Mouse (Mus musculus): Measurements from ENCODE around the gene Nid2. TPM values are rescaled to one million over a fixed set of nuclear protein-coding genes. Genes with fewer than 3 reads are reported as not detected.

Nid2 gene
- polyA plus RNA-seq, 1 experiment: 0.15 TPM

DNA sequence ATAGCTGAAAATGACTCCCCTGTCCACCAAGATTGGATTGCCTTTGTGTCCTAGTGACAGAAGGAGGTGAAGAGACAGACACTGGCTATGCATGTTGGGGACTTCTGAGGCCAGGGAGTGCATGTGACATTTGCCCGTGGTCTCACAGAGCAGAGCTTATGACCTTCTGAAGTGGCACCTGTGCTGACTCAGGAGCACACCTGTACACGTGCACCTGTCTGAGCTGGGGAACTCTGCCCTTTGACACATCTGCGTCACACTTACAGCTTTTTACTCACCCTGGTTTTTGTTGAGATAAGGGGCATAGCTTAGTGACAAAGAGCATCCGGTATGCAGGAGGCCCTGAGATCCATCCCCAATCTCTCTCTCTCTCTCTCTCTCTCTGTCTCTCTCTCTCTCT is 24.4 kb downstream of the Nid2 start:
- Histone ChIP-seq H3K36me3 (replicated peaks; ENCODE audit: low read length) (no peaks in the 10 kb centered on the region), H3K4me3 (replicated peaks) (no peak overlapping the region), H3K27me3 (replicated peaks) (peaks cover 5% of the 10 kb centered on the region), H3K4me1 (peaks cover 28% of the 10 kb centered on the region), H3K9me3 (peaks cover 14% of the 10 kb centered on the region)
- TF ChIP-seq GATA1 (IDR thresholded peaks at IDR 0.05; ENCODE audit: borderline replicate concordance, low read length): no peak
- no peak for TF ChIP-seq FLI1 (IDR thresholded peaks at IDR 0.05; ENCODE audit: low read length)

DNA sequence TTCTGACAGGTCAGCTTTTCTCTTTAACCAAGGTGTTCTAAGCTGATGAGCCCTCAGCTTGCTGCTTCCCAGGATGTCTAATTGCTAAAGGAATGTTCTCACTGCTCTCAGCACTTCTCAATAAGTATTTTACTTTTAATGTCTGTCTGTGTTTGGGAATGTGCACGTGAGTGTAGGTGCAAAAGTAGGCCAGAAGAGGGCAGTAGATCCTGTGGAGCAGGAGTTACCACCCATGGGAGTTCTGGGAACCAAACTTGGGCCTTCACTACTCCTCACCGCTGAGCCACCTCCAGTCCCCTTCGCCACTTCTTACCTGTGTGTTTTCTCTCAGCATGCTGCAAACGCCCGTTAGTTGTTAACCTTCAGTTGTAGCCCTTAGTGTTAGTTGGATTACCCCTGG is 25.1 kb downstream of the Nid2 start:
- Histone ChIP-seq H3K4me1 (peaks cover 22% of the 10 kb centered on the region), H3K9me3 (peaks cover 14% of the 10 kb centered on the region), H3K4me3 (replicated peaks) (no peak overlapping the region), H3K27me3 (replicated peaks) (peaks cover 7% of the 10 kb centered on the region), H3K36me3 (replicated peaks; ENCODE audit: low read length) (no peaks in the 10 kb centered on the region)
- TF ChIP-seq FLI1 (IDR thresholded peaks at IDR 0.05; ENCODE audit: low read length): no peak
- TF ChIP-seq GATA1 (IDR thresholded peaks at IDR 0.05; ENCODE audit: borderline replicate concordance, low read length): no peak

DNA sequence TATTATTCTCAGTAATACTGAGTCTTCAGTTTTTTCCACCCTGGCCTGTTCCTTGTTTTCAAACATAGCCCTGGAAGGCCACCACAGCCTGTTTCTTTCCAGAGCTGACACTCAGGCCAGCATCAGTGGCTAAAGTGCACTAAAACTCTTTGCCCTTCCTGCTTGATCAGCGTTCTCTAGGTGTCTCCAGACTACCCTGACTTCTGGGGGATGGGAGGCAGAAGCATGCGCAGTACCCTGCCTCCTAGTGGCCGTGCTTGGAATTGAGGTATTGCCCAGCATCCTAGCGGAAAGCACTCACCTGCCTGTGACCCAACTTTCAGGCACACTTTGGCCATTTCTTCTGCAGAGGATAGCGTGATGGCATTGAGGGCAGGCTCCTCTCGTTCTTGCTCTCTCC is 25.8 kb downstream of the Nid2 start:
- TF ChIP-seq FLI1 (IDR thresholded peaks at IDR 0.05; ENCODE audit: low read length) (no peak), GATA1 (IDR thresholded peaks at IDR 0.05; ENCODE audit: borderline replicate concordance, low read length) (no peak)
- peaks cover 7% of the 10 kb centered on the region for H3K27me3 ChIP-seq (replicated peaks)
- no peak overlapping the region for H3K4me3 ChIP-seq (replicated peaks)
- H3K36me3 ChIP-seq (replicated peaks; ENCODE audit: low read length): no peaks in the 10 kb centered on the region
- peaks cover 14% of the 10 kb centered on the region for H3K9me3 ChIP-seq
- H3K4me1 ChIP-seq: peaks cover 16% of the 10 kb centered on the region

DNA sequence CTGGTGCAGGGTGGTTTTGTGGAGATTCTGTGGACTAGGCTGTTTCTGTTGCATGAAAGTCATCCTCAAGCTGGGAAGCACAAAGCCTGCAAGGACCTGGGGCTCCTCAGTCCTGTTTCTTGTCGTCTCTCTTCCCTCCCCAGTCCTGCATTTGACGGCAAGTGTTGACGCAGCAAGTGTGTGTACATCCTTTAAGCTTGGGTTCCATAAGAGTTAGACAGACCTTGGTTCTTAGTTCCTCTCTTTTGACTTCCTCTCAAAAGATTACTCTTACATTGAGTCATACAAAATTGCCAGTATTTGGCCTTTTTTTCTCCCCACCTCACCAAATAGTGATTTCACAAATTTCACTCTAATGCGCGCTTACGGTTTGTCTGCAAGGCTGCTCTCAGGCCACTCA is 26.3 kb downstream of the Nid2 start:
- peaks cover 7% of the 10 kb centered on the region for H3K27me3 ChIP-seq (replicated peaks)
- no peaks in the 10 kb centered on the region for H3K36me3 ChIP-seq (replicated peaks; ENCODE audit: low read length)
- H3K4me1 ChIP-seq: peaks cover 11% of the 10 kb centered on the region
- no peak for TF ChIP-seq FLI1 (IDR thresholded peaks at IDR 0.05; ENCODE audit: low read length)
- no peak for TF ChIP-seq GATA1 (IDR thresholded peaks at IDR 0.05; ENCODE audit: borderline replicate concordance, low read length)
- H3K9me3 ChIP-seq: peaks cover 14% of the 10 kb centered on the region
- no peak overlapping the region for H3K4me3 ChIP-seq (replicated peaks)

DNA sequence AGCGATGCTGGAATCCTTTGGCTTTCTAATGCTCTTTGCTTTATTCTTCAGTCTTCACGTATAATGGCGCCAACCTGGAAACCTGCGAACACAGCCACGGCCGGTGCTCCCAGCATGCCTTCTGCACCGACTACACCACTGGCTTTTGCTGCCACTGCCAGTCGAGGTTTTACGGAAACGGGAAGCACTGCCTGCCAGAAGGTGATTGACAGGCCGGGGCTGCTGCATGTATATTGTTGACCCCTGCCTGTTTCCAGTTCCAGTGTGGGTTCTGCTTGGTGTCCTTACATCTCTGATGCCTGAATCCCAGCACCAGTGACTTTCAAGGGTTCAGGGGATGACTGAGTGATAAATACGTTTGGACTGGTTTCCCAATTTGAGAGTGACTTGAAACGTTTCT is 26.9 kb downstream of the Nid2 start:
- Histone ChIP-seq H3K36me3 (replicated peaks; ENCODE audit: low read length) (no peaks in the 10 kb centered on the region), H3K4me1 (peaks cover 5% of the 10 kb centered on the region), H3K27me3 (replicated peaks) (peaks cover 10% of the 10 kb centered on the region), H3K9me3 (peaks cover 14% of the 10 kb centered on the region), H3K4me3 (replicated peaks) (no peak overlapping the region)
- no peak for TF ChIP-seq FLI1 (IDR thresholded peaks at IDR 0.05; ENCODE audit: low read length)
- no peak for TF ChIP-seq GATA1 (IDR thresholded peaks at IDR 0.05; ENCODE audit: borderline replicate concordance, low read length)

DNA sequence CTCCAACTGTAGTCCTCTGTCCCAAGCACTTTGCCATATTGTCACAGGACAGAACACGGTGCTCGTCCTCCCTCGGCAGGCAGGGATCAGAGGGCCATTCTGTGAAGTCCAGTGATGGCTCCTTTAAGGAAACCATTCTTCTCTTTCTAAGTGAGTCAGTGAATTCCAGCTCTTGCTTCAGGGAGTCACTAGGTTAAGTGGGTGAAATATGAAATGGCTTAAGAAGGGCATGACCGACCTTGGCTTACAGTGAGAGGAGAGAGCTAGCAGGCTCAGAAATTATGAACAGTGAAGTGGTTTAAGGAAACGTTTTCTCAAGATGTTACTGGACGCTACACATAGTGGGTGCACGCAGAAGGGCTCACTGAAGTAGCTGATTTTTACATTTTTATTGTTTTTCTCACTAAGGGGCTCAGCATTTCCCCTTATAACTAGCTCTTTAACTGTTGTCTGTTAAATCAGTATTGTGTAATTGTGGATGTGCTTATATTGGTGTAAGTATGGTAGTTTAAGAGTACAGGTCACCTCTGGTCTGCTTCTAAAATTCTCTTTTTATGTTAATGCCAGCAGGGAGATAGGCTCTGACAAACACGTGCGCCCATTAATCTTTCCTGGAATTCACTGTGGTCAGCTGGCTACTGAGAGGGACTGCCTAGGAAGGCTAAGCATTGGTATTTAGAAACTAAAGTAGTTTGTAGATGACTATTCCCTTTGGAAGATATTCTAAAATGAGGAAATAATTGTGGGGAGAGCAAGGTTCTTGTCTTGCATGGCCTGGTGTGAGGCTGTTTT is 34.9 kb downstream of the Nid2 start:
- Histone ChIP-seq H3K9me3 (no peaks in the 10 kb centered on the region), H3K4me3 (replicated peaks) (no peak overlapping the region), H3K36me3 (replicated peaks; ENCODE audit: low read length) (no peaks in the 10 kb centered on the region), H3K27me3 (replicated peaks) (peaks cover 21% of the 10 kb centered on the region), H3K4me1 (no peaks in the 10 kb centered on the region)
- TF ChIP-seq GATA1 (IDR thresholded peaks at IDR 0.05; ENCODE audit: borderline replicate concordance, low read length) (no peak), FLI1 (IDR thresholded peaks at IDR 0.05; ENCODE audit: low read length) (no peak)

DNA sequence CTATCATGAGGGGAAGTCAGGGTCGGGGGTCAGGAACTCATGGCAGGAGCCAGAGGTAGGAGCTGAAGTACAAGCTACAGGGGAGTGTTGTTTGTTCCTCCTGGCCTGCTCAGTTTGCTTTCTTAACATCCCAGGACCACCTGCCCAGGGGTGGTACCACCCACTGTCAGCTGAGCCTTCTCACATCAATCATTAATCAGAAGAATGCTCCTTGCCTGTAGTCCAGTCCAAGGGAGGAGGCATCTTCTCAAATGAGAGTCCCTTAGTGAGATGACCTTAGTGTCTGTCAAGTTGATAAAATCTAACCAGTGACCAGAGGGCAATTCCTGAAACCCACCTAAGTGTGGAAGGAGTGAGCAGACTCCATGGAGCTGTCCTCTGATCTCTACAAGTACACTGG is 37.4 kb downstream of the Nid2 start:
- Histone ChIP-seq H3K9me3 (no peaks in the 10 kb centered on the region), H3K4me1 (no peaks in the 10 kb centered on the region), H3K36me3 (replicated peaks; ENCODE audit: low read length) (no peaks in the 10 kb centered on the region), H3K27me3 (replicated peaks) (peaks cover 27% of the 10 kb centered on the region), H3K4me3 (replicated peaks) (no peak overlapping the region)
- no peak for TF ChIP-seq GATA1 (IDR thresholded peaks at IDR 0.05; ENCODE audit: borderline replicate concordance, low read length)
- no peak for TF ChIP-seq FLI1 (IDR thresholded peaks at IDR 0.05; ENCODE audit: low read length)

DNA sequence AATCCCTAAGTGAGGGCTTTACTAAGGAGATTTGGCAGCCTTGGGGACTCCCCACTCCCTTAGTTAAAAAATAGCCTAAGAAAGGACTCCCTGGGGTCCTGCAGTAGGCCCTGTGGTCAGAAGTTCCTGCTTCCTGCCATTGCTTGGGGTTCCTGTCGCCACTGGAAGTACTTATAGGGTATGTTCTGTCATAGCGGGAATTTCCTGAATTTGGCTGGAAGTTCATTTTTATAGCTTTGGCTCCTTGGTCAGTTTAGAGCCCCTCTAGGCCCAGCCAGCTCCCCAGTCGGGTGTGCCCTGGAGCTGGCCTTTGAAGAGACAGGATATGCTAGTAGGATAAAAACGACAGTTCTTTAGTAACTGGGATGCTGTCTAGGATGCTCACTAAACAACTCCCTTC is 43.8 kb downstream of the Nid2 start:
- Histone ChIP-seq H3K9me3 (no peaks in the 10 kb centered on the region), H3K36me3 (replicated peaks; ENCODE audit: low read length) (no peaks in the 10 kb centered on the region), H3K4me3 (replicated peaks) (no peak overlapping the region), H3K4me1 (peaks cover 21% of the 10 kb centered on the region), H3K27me3 (replicated peaks) (peaks cover 24% of the 10 kb centered on the region)
- TF ChIP-seq FLI1 (IDR thresholded peaks at IDR 0.05; ENCODE audit: low read length) (no peak), GATA1 (IDR thresholded peaks at IDR 0.05; ENCODE audit: borderline replicate concordance, low read length) (no peak)

DNA sequence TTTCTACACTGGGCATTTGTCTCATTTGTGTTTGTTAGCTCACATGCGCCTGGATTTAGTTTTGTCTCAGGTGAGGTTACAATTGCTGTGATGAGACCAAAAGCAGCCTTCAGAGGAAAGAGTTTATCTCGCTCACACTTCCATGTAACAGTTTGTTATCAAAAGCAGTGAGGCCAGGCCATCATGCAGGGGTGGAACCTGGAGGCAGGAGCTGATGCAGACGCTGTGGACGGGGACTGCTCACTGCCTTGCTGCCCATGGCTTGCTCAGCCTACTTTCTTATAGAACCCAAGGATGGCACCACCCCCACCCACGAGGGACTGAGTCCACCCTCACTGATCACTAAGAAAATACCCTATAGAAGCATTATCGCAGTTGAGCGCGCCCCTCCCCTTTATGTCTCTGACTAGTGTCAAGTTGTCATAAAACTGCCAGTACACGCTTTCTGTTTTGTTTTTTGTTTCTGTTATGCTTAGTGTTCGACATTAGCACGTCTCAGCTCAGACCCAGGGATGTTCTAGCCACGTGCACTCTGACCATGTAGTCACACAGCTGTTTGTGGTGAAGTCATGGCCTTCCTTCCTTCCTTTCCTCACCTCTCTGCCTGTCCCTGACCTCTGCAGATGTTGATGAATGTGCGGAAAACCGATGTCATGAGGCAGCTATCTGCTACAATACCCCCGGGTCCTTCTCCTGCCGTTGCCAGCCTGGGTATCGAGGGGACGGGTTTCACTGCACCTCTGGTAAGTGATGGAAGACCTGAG is 45.7 kb downstream of the Nid2 start:
- peak overlapping the region; percentile 53 for H3K4me3 ChIP-seq (replicated peaks)
- peaks cover 25% of the 10 kb centered on the region for H3K4me1 ChIP-seq
- peaks cover 26% of the 10 kb centered on the region for H3K27me3 ChIP-seq (replicated peaks)
- no peaks in the 10 kb centered on the region for H3K9me3 ChIP-seq
- TF ChIP-seq FLI1 (IDR thresholded peaks at IDR 0.05; ENCODE audit: low read length) (no peak), GATA1 (IDR thresholded peaks at IDR 0.05; ENCODE audit: borderline replicate concordance, low read length) (no peak)
- no peaks in the 10 kb centered on the region for H3K36me3 ChIP-seq (replicated peaks; ENCODE audit: low read length)

DNA sequence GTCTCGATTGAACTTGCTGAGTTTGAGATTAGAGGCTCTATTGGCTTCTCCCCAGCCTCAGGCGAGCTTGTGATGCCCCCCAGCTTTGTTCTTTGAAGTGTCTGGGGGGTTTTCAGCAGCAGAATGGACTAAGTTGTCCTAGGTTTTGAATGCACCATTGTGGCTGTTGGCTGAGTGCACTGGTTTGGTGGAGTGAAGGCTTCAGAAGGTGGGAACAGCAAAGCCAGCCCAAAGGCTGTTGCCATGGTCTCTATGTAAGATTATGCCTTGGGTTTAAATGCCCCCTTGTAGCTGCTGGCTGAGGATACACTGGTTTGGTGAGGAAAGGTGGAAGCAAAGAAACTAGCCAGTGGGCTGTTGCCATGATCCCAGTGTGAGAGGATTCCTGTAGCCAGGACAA is 49.4 kb downstream of the Nid2 start:
- Histone ChIP-seq H3K9me3 (no peaks in the 10 kb centered on the region), H3K4me3 (replicated peaks) (no peak overlapping the region), H3K27me3 (replicated peaks) (peaks cover 42% of the 10 kb centered on the region), H3K4me1 (peaks cover 27% of the 10 kb centered on the region), H3K36me3 (replicated peaks; ENCODE audit: low read length) (no peaks in the 10 kb centered on the region)
- TF ChIP-seq FLI1 (IDR thresholded peaks at IDR 0.05; ENCODE audit: low read length): no peak
- no peak for TF ChIP-seq GATA1 (IDR thresholded peaks at IDR 0.05; ENCODE audit: borderline replicate concordance, low read length)
